Mouse (Mus musculus) mammary gland, adult 2 months (tissue): ENCODE data around the gene Nutm2. TPM values are rescaled to one million over a fixed set of nuclear protein-coding genes. Genes with fewer than 3 reads are reported as not detected.

Experiments
- polyA plus RNA-seq: library from polyadenylated mRNA; depleted of rRNA; stranded (reverse); fragments of >200 nt; gene quantifications from 2 replicates; pipeline ENCODE4 v1.2.3, GENCODE M21; 2012; ENCODE audit warnings: low replicate concordance; rRNA removed

Gene Nutm2
- polyA plus RNA-seq: not detected in 2 replicates

GRCm38 (mm10) chr13:50467007-50467406 lies at the start of gene Nutm2:
Nutm2 (plus strand) TSS chr13:50467307.

GRCm38 (mm10) chr13:50417389-50418183 lies 49.5 kb upstream of the Nutm2 start, which contains the start of gene Fbxw17:
Fbxw17 (plus strand) TSS chr13:50417864.

GRCm38 (mm10) chr13:50443812-50444211 lies 23.3 kb upstream of the Nutm2 start, which contains the start of gene Gm47429:
Gm47429 (minus strand) TSS chr13:50443912.

Other genes starting within 250 kb of the Nutm2 start
- not detected in 2 replicates for gene Gm906, start 217.0 kb upstream of the Nutm2 start, polyA plus RNA-seq
- gene Fbxw17, start 49.4 kb upstream of the Nutm2 start, polyA plus RNA-seq: 37.2 and 49.2 TPM in 2 replicates
- not detected in 2 replicates for gene Gm47429, start 23.4 kb upstream of the Nutm2 start, polyA plus RNA-seq
- gene Gm904, start 175.9 kb downstream of the Nutm2 start, polyA plus RNA-seq: not detected in 2 replicates
- gene Gm8765, start 231.0 kb downstream of the Nutm2 start, polyA plus RNA-seq: not detected in 2 replicates